Mouse (Mus musculus): ENCODE results near the gene Gm13078.

Gene Gm13078

GRCm38 (mm10) chr4:143719155-143719554 is at the start of gene Gm13078:
Gene Gm13078, plus strand, starts transcription at chr4:143719455.
- DNase-seq (ENCODE audit: low spot score in 2 of 2): no peak

- no peak for DNase-seq (ENCODE audit: low spot score in 2 of 2)
Measured at GRCm38 (mm10) chr4:143702611-143703010, 16.6 kb upstream of the Gm13078 start, which contains the start of gene Gm13089. Gene Gm13089, minus strand, starts transcription at chr4:143702711.
